Mouse (Mus musculus) megakaryocyte, adult 5-6 weeks (primary cell): ENCODE measurements around the gene Skida1. TPM values are rescaled to one million over a fixed set of nuclear protein-coding genes. Genes with fewer than 3 reads are reported as not detected.

ENCODE experiments used
- ATAC-seq: 2 replicates; pipeline ENCODE4 v1.8.0; 2016; ENCODE audit warnings: mild to moderate bottlenecking, inconsistent platforms; ENCODE audit not compliant: poor library complexity, severe bottlenecking
- total RNA-seq, 2 experiments: library from RNA; stranded (forward) in 1 of 2; stranded (reverse) in 1 of 2; fragments of 153-499, 151-499 nt in 1 of 2; fragments of 221-1000, 200-1000 nt in 1 of 2; gene quantifications; 2 replicates each; pipeline versions ENCODE4 v1.2.3 to v1.2.4; 2015 to 2017

The Skida1 gene
- total RNA-seq, 2 experiments from 2014 or later: 0.09 TPM; not detected in 1

DNA sequence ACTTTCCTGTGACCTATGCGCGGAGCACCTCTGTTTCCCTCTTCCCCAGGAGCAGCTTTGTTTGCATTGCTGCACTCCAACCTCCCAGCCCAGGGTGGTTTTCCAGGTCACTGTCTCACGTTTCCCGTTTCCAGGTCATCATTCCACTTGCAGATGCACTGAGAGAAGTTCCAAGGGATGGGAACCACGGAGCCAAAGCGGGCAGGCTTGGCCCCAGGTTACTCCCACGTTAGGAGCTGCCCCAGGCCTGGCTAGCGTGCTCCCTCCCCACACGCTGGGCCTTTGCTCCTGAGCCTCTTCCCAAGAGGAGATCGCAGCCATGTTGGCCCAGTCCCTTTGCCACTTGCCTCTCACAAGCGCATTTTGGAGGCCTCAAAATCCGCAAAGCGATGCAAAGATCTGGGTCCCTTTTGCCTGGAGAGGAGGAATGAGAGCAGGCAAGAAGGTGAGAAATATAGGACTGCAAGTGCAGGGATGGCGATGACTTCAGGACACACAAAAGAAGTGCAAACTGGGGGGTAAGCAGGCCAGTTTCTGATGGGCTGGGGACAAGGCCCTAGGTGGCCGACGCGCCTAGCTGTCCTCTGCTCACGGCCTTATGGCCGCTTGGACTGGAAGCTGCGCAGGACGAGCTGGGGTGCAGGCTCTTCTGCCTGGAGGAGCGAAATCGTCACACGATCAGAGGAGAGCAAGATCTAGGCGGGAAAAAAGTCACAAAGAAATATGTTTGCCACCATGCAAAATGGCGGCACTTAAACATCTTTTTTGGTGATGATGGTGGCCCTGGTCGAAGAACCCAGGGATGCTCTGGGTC lies 8.3 kb downstream of the Skida1 start:
- ATAC-seq: no peak

DNA sequence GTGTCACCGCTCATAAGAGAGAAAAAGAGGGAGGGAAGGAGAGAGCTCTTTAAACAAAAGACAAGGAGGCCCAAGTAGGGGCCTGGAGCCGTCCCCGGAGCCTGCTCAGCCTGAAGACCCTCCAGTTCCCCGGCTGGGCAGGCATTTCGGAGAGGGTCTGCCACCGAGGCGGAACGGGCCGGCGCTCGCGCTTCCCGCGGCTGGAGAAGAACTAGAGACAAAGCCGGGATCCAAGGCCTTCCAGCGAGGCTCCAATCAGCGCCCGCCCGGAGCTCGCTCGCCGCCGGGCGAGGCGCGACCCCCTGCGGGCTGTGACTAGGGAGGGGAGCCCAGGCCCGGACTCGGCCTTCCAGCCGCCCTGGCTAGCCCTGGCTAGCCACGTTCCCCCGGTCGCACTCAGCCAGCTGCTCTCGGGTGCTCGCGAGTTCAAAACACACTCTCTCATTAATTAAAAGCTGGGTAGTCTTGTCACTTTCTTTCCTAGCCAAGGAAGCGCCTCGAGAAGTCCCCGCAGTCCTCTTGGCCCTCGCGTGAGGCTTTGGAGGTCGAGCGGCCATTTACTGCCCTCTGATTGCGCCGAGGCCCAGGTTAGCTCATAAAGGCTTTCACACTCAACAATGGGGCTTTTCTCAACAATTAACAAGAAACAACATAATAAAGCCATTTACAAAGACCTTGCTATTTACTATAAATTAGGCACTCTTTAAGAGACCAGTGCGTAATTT lies 9.1 kb downstream of the Skida1 start:
- ATAC-seq: no peak

DNA sequence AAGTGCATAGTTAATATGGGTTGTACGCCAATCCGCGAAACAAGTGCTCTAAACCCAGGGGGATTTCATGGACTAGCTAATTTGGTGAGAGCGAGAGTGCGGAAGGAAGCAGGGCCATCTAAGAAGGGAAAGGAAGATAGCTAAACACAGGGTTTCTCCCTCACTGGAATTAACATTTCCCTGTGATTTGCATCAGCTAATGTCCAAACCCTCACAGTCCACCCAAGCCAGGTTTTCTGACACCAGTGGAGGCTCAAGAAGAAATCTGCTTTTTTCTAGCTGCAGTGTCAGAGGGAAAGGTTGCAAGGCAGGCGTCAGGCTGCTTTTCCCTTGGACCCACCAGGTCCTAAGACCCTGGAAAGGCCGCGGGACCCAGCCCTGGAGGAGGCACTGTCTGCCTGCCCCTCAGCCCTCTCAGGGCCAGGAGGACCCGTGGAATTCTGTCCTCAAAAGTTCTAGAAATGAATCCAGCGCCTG lies 9.9 kb downstream of the Skida1 start:
- no peak for ATAC-seq

DNA sequence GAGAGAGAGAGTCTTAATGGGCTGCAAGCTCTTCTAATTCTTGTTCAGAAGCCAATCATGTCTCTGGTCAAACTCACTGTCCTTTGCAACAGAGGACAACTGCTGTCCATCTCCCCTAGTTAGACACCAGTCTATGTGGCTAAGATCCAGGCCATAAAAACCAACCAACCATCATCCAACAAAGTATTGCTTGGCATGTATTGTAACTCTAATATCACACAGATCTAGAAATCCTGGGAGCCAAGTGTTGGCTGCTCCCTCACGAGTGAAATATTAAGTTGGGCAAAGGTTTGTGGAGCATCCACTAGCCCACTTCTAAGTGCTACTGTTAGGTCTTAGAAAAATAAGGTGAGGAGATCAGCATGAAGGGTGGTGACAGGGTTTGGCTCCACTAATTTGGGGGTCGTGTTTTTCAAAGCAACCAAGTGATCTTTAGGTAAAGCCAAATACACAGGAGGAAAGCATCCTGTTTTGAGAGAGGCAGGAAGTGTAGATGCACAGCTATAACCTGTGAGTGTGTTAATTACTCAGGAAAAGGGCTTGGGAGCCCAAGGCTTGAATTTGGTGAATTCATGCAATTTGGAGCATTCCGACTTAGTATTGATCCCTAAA lies 10.6 kb downstream of the Skida1 start:
- ATAC-seq: no peak

DNA sequence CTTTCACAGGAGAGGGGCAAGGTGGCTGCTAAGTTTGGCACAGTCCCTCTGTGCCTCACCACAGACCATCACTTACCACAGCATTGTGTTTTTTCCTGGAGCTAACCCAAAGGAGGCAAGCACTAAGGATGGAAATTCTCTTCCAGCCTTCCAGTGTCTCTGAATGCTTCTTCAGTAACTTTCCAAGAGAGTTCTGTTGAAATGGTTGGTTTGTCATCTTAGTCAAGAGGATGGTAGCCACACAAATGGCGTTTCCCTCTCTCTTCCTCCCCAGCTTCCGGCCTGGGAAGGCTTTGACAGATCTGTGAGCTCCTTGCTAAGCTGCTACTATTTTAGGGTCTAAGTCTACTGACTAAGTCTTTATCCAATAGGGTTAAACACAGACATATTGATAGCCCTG lies 11.4 kb downstream of the Skida1 start, which contains the start of gene A930004D18Rik:
A930004D18Rik (minus strand) TSS at position 247 of the 400 bp plus-strand sequence.
- ATAC-seq: no peak

DNA sequence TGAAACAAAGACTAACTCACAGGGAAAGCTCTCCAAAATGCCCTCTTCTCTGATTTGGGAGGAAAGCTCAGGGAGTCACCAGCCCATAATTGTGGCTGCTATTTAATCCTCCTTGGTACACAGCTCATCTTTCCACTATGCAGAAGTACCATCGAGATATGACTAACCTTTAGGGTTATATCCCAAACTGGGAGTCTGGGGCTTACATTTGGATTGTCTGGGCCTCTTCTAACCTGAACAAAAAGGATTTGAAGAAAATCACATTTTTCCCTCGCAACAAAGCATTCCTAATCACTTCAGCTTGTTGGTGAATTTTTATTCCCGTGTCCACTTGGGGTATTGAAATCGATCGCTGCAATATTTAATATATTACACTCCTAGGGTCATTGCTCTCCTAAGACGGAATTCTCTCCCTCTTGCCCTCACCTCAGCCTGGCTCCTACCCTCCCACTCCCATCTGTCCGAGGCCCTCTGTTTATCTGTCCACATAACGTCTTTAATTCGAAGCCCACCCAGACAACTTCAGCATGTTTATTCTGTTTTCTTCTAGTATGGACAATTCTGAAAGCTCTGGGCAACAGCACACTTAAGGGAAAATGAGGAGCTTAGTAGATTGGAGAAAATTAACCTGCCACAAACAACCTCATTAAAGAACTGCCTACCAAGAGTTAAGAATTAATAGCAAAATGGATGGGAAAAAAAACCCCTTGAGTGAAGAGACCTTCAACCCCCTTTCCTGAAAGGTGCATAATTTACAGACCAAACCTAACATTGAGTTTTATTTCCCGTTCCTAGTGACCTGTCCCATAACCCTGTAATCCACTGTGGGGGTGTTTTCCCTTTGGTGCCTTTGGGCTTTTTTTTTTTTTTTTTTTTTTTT lies 14.2 kb downstream of the Skida1 start:
- ATAC-seq: no peak

DNA sequence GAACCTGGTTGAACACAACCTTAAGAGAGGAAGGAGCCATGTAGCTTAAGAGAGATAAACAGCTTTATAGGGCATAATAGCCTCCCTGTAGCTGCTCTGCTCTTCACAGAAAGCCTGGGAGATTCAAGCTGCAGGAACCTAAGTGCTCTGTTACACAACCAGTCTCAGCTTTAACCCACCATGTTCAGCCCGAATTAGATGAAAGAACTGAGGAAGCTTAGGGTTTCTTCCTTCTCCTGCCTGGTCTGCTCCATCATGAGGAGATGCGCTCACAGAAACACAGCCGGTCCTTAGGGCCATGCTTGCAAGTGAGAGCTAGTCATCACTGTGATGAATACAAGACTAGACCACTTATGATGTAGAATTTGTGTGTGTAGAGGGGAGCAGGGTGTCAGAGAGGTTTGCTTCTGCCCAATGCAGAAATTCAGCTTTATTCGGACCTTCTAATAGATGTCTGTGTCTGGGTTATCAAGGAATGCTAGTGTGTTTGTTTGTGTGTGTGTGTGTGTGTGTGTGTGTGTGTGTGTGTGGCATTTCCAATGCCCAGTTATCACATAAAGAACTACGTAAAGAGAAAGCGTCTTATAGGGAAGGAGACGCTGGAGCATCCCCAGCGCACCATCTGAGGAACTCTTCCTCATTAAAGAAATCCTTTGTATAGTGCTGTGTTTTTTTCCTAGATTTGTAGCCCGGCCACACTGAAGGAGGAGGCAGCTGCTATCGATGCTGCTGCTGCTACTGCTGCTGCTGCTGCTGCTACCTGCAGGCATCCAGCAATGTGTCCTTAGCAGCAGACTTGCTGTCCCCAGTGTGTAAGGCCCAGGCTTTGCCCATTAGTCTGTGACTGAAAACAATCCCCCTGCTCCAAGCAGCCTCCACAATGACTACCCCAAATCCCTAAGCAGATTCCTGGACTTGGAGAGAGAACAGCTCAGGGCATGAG lies 15.4 kb downstream of the Skida1 start:
- no peak for ATAC-seq

DNA sequence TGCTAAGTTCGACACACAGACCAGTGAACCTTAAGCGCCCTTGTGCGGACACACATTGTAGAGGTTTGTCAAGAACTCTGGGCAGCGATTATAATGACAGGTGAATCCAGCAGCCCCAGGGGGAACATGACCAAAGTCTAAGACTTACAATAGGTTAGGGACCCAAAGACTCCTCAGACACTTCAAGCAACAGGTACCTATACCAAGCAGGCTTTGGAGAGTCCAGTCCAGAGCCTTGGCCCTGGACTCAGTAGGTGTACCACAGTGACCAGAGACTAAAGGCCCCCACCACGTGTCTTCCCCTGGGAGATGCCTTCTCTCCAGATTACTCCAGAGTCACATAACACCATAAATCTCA lies 16.3 kb downstream of the Skida1 start:
- no peak for ATAC-seq

DNA sequence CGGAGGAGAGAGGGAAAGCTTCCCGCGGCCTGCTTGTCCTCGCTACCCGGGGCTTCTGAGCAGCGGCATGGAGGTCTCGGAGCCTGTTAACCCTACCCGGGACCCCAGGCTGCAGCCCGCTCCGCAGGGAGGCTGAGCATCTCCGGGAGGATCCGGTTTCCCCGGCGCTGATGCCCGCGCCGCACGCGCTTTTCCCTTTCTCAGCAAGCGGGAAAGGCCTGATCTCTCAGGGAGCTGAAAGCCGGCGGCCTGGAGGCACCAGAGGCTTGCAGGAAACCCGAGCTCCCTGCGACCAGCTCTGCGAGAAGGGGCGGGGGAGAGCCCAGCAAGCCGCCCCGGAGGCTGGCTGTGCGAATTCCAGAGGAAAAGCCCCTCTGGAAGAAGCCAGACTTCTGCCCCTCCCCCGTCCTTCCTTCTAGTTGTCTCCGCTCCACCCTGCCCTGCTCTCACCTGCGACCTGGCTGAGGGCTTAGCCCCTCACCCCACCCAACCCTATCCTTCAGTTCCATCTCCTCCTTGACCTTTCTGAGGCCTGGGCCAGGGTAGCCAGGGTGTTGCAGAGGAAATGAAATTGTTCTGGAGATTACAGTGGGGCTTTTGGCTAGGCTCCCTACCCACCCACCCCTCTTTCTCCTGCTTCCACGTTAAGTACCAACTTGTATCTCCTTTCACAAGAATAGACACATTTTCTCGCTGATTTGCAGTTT lies 16.9 kb downstream of the Skida1 start:
- no peak for ATAC-seq

DNA sequence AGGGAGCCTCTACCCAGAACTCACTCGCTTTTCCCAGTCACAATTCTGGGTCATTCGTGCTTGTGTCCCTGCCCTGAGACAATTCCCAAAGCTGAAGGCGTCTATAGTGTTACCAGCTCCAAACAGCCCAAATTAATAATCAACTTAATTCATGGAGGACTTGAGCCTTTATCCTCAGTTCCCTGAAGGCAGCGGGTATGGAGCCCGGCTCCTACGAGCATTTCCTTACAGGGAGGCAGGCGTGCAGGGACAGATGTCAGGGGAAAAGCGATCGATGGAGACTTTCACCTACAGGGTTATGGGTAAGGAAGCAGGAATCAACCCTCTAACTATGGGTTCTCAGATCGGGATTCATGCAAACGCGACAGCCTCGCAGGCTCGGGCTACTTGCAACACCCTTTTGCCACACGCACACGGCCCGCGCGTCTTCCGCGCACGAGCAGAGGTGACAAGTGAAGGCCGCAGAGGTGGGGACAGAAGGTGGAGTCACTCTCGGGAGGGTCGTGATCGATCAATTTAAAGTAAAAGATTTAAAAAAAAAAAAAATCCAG lies 17.5 kb downstream of the Skida1 start:
- no peak for ATAC-seq

DNA sequence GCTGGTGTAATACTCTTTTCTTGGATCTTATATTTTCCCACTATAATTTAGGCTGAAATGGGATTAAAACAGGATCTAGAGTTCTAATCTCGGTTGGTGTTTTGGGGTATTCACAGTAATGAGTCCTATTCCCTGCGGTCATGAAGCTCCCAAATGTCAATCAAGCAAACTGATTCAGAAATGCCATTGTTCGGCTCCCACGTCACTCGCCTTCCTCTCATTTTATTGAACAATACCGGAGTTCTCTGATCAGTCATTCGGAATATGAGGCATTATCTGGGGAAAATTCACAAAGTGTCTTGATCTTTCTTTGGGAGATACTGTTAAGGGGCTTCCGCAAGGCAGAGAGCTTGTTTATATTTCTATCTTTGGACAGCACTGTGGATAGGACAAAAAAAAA lies 18.3 kb downstream of the Skida1 start:
- ATAC-seq: no peak

DNA sequence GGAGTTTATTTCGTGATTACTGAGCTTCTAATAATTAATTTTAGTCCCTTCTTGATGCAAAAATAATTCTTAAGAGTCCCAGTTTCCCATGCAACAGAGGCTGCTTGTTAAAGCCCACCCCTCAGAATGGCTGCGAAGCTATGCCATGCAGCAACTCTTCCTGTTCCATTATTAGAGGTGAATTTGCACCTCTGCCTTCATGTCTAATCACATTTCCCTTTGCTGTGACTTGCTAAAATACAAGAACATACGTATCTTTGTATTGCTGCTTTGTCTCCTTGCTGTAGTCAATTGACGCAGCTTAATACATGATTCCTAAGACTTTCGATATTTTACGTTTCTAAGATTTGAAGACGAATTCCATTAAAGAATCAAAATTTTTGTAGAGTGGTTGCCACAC lies 19.2 kb downstream of the Skida1 start:
- no peak for ATAC-seq

DNA sequence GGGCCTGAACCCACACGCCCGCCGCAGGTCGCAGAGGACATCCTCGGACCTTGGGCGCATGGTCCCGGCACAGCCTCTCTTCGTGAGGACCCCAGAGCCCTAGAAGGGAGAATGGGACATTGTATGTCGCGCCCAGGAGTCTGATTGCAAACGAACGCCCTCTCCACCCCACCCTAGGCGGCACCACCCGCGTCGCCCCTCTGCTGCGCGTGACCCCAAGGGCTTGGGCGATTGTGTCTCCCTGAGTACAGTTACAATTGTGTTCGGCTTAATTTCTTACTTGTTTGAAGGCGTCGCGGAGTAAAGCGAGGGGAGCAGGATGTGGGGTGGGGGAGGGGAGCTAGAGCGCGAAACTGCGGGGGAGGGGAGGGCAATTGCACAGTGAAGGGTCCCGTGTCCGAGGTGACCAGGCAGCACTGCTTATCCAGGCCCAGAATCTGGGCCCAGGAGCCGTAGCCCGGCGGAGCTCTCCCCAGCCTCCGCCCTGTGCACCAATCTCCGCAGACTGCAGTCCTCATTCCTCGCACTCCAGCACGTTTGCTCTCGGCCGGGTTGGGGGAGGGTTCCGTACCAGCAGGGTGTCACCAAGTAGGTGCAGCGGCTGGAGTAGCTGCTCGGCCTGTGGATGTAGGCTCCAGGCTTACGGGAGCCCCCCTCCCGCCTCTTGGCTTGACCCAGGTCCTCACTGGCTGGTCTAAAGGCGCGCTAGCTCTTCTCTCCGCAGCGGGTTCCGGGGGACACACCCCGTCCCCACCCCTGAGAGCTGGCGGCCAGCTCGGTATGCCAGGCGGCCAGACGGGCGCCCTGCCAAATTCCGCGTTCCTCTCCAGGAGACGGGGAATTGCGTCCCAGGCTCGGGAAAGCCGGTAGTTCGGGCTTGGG lies 20.5 kb downstream of the Skida1 start:
- ATAC-seq: peak; percentile 34

DNA sequence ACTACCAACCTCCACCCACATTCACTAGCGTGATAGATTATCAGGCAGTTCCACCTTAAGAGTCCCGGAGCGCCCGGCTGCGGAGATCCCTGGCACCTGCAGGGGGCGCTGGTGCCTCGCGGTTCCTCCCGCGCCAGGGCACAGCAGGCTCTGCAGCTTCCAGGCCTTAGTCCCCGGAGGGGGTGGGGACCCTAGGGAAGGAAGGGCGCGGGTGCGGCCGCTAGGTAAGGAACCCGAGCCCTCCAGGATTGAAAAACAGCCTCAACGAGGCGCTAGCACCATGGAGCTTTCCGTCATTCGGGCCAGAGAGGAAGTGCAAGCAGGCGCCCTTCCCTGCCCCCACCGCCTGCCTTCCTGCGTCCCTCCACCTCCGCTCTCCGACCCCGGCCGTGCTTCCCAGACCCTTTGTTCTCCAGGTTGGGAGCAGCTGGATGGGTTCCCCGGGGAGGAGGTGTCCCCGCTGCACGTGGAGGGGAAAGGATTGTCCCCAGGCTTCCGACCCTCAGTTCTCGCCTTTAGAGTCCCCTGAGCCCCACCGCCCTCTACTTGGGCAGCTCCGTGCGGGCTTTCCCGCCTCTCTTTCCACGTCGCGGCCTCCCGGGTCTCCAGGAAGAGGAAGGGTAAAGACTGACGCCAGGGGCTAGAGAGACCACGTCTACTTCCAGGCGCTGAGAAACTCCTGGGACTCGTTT lies 21.3 kb downstream of the Skida1 start:
- peak; percentile 87 for ATAC-seq

DNA sequence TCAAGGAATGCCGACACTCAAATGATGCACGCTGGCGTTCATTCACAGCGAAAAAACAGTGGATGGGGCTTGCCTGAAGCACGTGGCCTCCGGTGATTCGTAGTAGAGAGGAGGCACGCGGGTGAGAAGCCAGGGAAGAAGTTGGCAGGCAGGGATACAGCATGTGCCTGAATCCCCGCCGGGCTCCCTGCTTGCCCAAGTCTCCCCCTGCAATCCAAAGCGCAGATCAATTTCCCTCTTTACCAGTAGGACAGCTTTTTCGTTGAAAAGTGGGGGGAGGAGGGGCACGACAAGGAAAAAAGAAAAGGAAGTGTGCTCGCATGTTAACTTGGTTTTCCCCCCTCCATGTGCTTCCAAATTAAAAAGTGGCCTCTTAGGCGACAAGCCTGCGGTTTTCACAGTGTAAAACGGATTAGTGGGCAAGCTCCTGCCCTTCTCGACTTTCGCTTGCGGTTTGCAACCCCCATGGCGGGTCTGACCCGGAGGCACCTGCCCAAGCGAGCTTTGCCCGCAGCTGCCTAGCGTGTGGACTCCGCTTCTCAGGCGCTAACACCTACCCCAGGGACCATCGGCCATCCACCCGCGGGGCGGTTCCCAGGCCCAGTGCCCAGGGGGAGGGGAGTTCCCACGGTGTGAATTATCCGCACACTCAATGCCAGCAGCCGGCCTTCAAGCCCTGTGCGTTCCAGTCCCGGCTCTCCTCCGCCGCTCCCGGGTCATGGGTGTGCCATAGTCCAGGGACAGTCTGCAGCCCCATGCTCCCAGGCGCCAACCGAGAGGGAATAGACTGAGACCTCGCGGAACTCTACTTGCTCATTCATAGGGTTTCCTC lies 22.5 kb downstream of the Skida1 start:
- peak; percentile 6; the same call in 1 of the 2 replicates for ATAC-seq

DNA sequence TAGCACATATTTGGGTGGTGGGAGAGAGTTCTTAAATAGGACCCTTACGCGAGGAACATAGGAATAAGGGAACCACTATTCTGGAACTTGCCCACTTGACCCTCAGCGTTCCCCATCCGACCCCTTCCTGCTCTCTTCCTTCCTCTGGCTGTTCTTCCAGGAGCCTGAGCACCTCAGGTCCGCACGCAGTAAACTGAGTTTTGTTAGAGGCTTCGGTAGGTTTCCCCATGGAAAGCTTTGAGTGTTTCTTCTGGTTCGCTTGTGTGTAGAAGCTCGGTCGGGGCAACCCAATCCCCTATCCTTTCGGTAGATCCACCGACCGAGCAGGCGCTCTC lies 23.1 kb downstream of the Skida1 start:
- no peak for ATAC-seq
